Mouse (Mus musculus) stomach, embryonic 15.5 days (tissue): Measurements from ENCODE around the gene Tdp1. TPM values are rescaled to one million over a fixed set of nuclear protein-coding genes. Genes with fewer than 3 reads are reported as not detected.

Experiments used
- ATAC-seq: fragments of 200-750 bp; cut with Nextera tagmentation; 2 replicates; pipeline ENCODE4 v1.8.0; 2017; ENCODE audit warnings: low read depth, moderate number of reproducible peaks, moderate TSS enrichment; ENCODE audit not compliant: insufficient read depth, low FRiP score
- H3K27ac ChIP-seq: fragments of 300-500 bp; sonication (generic); 2 replicates; pipeline ENCODE4 v1.5.1; 2015; ENCODE audit warnings: mild to moderate bottlenecking, inconsistent platforms
- H3K27me3 ChIP-seq: fragments of 300-500 bp; sonication (generic); replicated peaks from 2 replicates; pipeline ENCODE4 v1.6.1; 2015; ENCODE audit warnings: inconsistent platforms
- H3K36me3 ChIP-seq: fragments of 300-500 bp; sonication (generic); 2 replicates; pipeline ENCODE4 v1.6.1; 2015; ENCODE audit warnings: inconsistent platforms
- H3K4me1 ChIP-seq: fragments of 300-500 bp; sonication (generic); 2 replicates; pipeline ENCODE4 v1.6.1; 2015; ENCODE audit warnings: inconsistent platforms
- H3K4me2 ChIP-seq: fragments of 300-500 bp; sonication (generic); 2 replicates; pipeline ENCODE4 v1.6.1; 2015; ENCODE audit warnings: mild to moderate bottlenecking, inconsistent platforms
- H3K4me3 ChIP-seq: fragments of 300-500 bp; sonication (generic); replicated peaks from 2 replicates; pipeline ENCODE4 v1.5.1; 2015; ENCODE audit warnings: inconsistent platforms
- H3K9ac ChIP-seq: fragments of 300-500 bp; sonication (generic); 2 replicates; pipeline ENCODE4 v1.6.1; 2015; ENCODE audit warnings: inconsistent platforms
- H3K9me3 ChIP-seq: fragments of 300-500 bp; sonication (generic); 2 replicates; pipeline ENCODE4 v1.6.1; 2016; ENCODE audit warnings: inconsistent platforms
- WGBS: fragments of 180-500 bp; shearing (Covaris S2); methylation state at CpG from one replicate; pipeline ENCODE4 v1.1.7; 2015; 5-methylcytosine and 5-hydroxymethylcytosine counted together
- microRNA-seq: library from miRNA; unstranded; fragments of <30 nt; microRNA quantifications from one replicate; pipeline ENCODE4, GENCODE M21; 2016
- polyA plus RNA-seq: library from polyadenylated mRNA; unstranded; fragments of >200 nt; fragmentation: Nextera tagmentation; extraction: Ambion mirVana; gene quantifications from 2 replicates; pipeline ENCODE4 v1.2.1, GENCODE M21; 2015

The Tdp1 gene
- polyA plus RNA-seq, 1 experiment from 2014 or later = 46.0 TPM

- H3K4me3 ChIP-seq = no peak overlapping the region
- 89% methylated on average over 11 of the region's 11 CpGs for WGBS
- ATAC-seq = no peak
- H3K9ac ChIP-seq = no peak overlapping the region
- H3K4me1 ChIP-seq = no peaks in the 10 kb centered on the region
- H3K36me3 ChIP-seq = no peaks in the 10 kb centered on the region
- H3K27ac ChIP-seq = no peak overlapping the region
- no peaks in the 10 kb centered on the region for H3K9me3 ChIP-seq
- H3K27me3 ChIP-seq = no peaks in the 10 kb centered on the region
- H3K4me2 ChIP-seq = no peak overlapping the region
These were observed 108.1 kb downstream of the Tdp1 start for GRCm38 (mm10) chr12:99992362-99992862.

GRCm38 (mm10) chr12:99993146-99993890 is 109.0 kb downstream of the Tdp1 start:
- H3K9ac ChIP-seq = no peak overlapping the region
- no peaks in the 10 kb centered on the region for H3K9me3 ChIP-seq
- ATAC-seq = no peak
- H3K4me3 ChIP-seq = no peak overlapping the region
- H3K27me3 ChIP-seq = no peaks in the 10 kb centered on the region
- no peaks in the 10 kb centered on the region for H3K36me3 ChIP-seq
- no peak overlapping the region for H3K27ac ChIP-seq
- no peaks in the 10 kb centered on the region for H3K4me1 ChIP-seq
- WGBS = 75% methylated on average over 10 of the region's 10 CpGs
- no peak overlapping the region for H3K4me2 ChIP-seq

DNA sequence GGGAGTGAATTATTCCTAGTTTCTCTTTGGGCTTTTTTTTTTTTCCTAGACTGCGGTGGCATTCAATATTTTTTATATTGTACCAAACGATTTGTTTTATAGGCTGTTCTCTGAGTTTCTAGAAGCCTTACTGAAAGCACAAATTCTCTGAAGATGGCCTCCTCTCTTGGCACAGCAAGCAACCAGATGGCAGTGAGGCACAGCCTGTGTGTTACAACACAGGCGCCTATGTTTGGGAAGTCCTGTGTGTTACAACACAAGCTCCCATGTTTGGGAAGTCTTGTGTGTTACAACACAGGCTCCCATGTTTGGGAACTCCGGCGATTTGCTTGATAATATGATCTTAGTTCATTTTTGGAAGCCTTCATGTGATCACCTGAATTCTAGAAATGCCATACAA is 111.6 kb downstream of the Tdp1 start:
- no peak overlapping the region for H3K4me3 ChIP-seq
- H3K4me2 ChIP-seq = no peak overlapping the region
- H3K27ac ChIP-seq = no peak overlapping the region
- no peaks in the 10 kb centered on the region for H3K4me1 ChIP-seq
- no peaks in the 10 kb centered on the region for H3K36me3 ChIP-seq
- no peak for ATAC-seq
- H3K9me3 ChIP-seq = no peaks in the 10 kb centered on the region
- H3K9ac ChIP-seq = no peak overlapping the region
- H3K27me3 ChIP-seq = no peaks in the 10 kb centered on the region
- WGBS = 90% methylated on average over 5 of the region's 5 CpGs

DNA sequence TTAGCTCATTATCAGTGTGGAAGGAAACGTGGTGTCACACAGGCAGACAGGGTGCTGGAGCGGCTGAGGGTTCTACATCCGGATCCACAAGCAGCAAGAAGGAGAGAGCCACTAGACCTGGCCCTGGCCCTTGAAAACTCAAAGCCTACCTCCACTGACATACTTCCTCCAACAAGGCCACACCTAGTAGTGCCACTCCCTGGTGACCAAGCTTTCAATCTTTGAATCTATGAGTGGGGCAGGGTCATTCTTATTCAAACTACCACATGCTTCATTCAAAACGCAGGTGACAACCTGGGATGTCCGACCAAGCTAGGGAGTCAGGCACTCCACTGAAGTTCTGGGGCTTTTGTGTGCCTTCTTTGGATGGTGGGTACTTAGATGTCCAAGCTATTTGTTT is 115.4 kb downstream of the Tdp1 start:
- no peak overlapping the region for H3K4me2 ChIP-seq
- H3K9ac ChIP-seq = no peak overlapping the region
- WGBS = 75% methylated on average over 5 of the region's 5 CpGs
- ATAC-seq = no peak
- no peak overlapping the region for H3K4me3 ChIP-seq
- H3K27me3 ChIP-seq = no peaks in the 10 kb centered on the region
- no peaks in the 10 kb centered on the region; the same call in 1 of the 2 replicates for H3K4me1 ChIP-seq
- no peaks in the 10 kb centered on the region for H3K9me3 ChIP-seq
- H3K36me3 ChIP-seq = no peaks in the 10 kb centered on the region
- no peak overlapping the region for H3K27ac ChIP-seq

DNA sequence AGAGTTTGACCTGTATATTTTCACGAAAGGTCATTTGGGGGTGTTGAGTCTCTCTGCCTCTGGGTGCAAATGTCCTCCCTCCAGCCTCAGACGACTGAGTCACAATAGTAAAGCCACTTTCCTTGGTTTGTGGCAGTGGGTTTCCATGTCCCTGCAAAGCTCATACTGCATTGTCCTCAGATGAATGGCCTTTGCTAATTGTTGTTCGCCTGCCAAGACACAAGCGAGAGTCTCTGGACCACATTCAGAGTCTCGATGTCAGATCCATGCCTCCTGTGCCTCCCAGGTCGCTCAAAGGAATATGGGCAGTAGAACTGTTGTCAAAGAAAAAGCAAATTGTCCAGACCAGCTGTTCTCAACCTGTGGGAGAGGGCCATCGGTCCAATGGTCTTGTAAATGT is 116.1 kb downstream of the Tdp1 start:
- no peak for ATAC-seq
- 81% methylated on average over 7 of the region's 7 CpGs for WGBS
- no peaks in the 10 kb centered on the region; the same call in 1 of the 2 replicates for H3K4me1 ChIP-seq

GRCm38 (mm10) chr12:100001246-100001645 is 116.9 kb downstream of the Tdp1 start:
- no peaks in the 10 kb centered on the region for H3K36me3 ChIP-seq
- no peak overlapping the region for H3K4me2 ChIP-seq
- WGBS = 82% methylated on average over 3 of the region's 3 CpGs
- no peaks in the 10 kb centered on the region for H3K27me3 ChIP-seq
- no peak overlapping the region for H3K27ac ChIP-seq
- no peak overlapping the region for H3K9ac ChIP-seq
- H3K9me3 ChIP-seq = no peaks in the 10 kb centered on the region
- H3K4me3 ChIP-seq = no peak overlapping the region
- no peak for ATAC-seq
- no peaks in the 10 kb centered on the region; the same call in 1 of the 2 replicates for H3K4me1 ChIP-seq

More for the DNA sequence above, 116.1 kb downstream of the Tdp1 start:
- H3K27me3 ChIP-seq = no peaks in the 10 kb centered on the region
- H3K36me3 ChIP-seq = no peaks in the 10 kb centered on the region
- no peak overlapping the region for H3K27ac ChIP-seq
- no peak overlapping the region for H3K9ac ChIP-seq
- H3K4me3 ChIP-seq = no peak overlapping the region
- H3K9me3 ChIP-seq = no peaks in the 10 kb centered on the region
- no peak overlapping the region for H3K4me2 ChIP-seq

GRCm38 (mm10) chr12:100001910-100002309 is 117.6 kb downstream of the Tdp1 start:
- no peak for ATAC-seq
- Histone ChIP-seq H3K4me1 (no peaks in the 10 kb centered on the region; the same call in 1 of the 2 replicates), H3K9ac (no peak overlapping the region), H3K27me3 (no peaks in the 10 kb centered on the region), H3K4me2 (no peak overlapping the region), H3K36me3 (no peaks in the 10 kb centered on the region), H3K9me3 (no peaks in the 10 kb centered on the region), H3K27ac (no peak overlapping the region), H3K4me3 (no peak overlapping the region)
- 45% methylated on average over 3 of the region's 3 CpGs for WGBS

GRCm38 (mm10) chr12:100002914-100003587 is 118.7 kb downstream of the Tdp1 start:
- Histone ChIP-seq H3K9me3 (no peaks in the 10 kb centered on the region), H3K4me2 (no peak overlapping the region), H3K9ac (no peak overlapping the region), H3K36me3 (no peaks in the 10 kb centered on the region), H3K4me1 (no peaks in the 10 kb centered on the region; the same call in 1 of the 2 replicates), H3K27ac (no peak overlapping the region), H3K4me3 (no peak overlapping the region), H3K27me3 (no peaks in the 10 kb centered on the region)
- 33% methylated on average over 8 of the region's 8 CpGs for WGBS
- no peak; the same call in 1 of the 2 replicates for ATAC-seq

Small RNAs within 50 kb of the gene (microRNA-seq; reads per million reads assigned to microRNA genes)
- not detected for gene Gm23291

Other genes starting within 250 kb of the Tdp1 start
- gene Efcab11, start 78 bp upstream of the Tdp1 start, polyA plus RNA-seq = 9.2 and 10.6 TPM in 2 replicates
- 0.41 and 0.54 TPM in 2 replicates for gene Kcnk13, start 80.0 kb downstream of the Tdp1 start, polyA plus RNA-seq
- 206 and 240 TPM in 2 replicates for gene Psmc1, start 225.6 kb downstream of the Tdp1 start, polyA plus RNA-seq